Mouse (Mus musculus): Measurements from ENCODE around the gene Gdpd4. TPM values are rescaled to one million over a fixed set of nuclear protein-coding genes. Genes with fewer than 3 reads are reported as not detected.

Gene Gdpd4
- not detected in 2 replicates for total RNA-seq (2012; rRNA removed)
- total RNA-seq (2014; rRNA removed) = not detected in 2 replicates
- not detected in 2 replicates for polyA plus RNA-seq (2012; ENCODE audit: insufficient read length, low read depth)

DNA sequence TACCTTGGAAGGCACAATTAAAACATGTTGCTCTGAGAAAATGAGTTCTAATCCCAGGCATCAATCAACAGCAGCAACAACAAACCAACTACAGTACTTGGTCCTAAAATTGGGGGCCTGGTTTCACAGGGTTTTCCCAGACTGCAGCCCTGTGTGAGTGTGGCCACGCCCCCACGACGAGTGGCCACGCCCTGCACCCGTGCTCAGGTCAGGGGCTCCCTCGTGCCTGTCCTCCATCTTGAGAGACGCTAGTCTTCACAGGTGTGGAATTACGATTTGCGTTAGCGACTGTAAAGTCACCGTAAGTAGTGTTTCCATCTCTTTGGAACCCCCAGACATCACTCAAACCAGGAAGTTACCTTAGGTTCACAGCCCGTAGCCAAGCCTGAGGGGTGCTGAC, at the start of gene Gdpd4:
Gene Gdpd4, plus strand, starts transcription at position 214 of the 400 bp plus-strand sequence.
- Histone ChIP-seq H3K79me2 (replicated peaks; ENCODE audit: control insufficient read depth, extremely low read depth, insufficient read depth, poor library complexity, severe bottlenecking) (no peaks in the 10 kb centered on the region), H3K4me1 (ENCODE audit: control insufficient read depth in 1 of 2, insufficient read depth in 2 of 2) (no peaks in the 10 kb centered on the region), H3K4me2 (ENCODE audit: insufficient read depth, low read depth, poor library complexity, severe bottlenecking) (no peak within 1 kb of the TSS), H3K36me3 (replicated peaks in 1 of 2; ENCODE audit: control insufficient read depth in 1 of 2, insufficient read depth in 1 of 2, low read length in 1 of 2) (no peaks in the 10 kb centered on the region), H3K27me3 (replicated peaks) (no peaks in the 10 kb centered on the region), H3K9me3 (replicated peaks; ENCODE audit: low read length) (no peaks in the 10 kb centered on the region), H3K4me3 (replicated peaks in 1 of 3; ENCODE audit: low read depth in 2 of 3, low read length in 2 of 3, poor library complexity in 1 of 3) (no peak within 1 kb of the TSS), H3K27ac (ENCODE audit: insufficient read depth, low read depth) (no peak within 1 kb of the TSS), H3K9ac (ENCODE audit: insufficient read depth, low read depth) (no peak within 1 kb of the TSS)
- no peak for DNase-seq (ENCODE audit: extremely low read depth)
- dilution Hi-C loops (cut with MboI; ENCODE audit: extremely low pct_ligation_motif_present, extremely low pct_unique_long_range_greater_than_20kb, low sequenced_read_pairs) = no loop called here
- TF ChIP-seq ETS1 (conservative IDR thresholded peaks at IDR 0.05; ENCODE audit: low read depth, low read length) (no peak), BHLHE40 (IDR thresholded peaks at IDR 0.05; ENCODE audit: low read depth, low read length) (peak; percentile 19; the same call in 1 of the 2 replicates)
- in situ Hi-C loops (cut with MboI; ENCODE audit: low pct_ligation_motif_present, low pct_unique_long_range_greater_than_20kb, low sequenced_read_pairs) = no loop called here

DNA sequence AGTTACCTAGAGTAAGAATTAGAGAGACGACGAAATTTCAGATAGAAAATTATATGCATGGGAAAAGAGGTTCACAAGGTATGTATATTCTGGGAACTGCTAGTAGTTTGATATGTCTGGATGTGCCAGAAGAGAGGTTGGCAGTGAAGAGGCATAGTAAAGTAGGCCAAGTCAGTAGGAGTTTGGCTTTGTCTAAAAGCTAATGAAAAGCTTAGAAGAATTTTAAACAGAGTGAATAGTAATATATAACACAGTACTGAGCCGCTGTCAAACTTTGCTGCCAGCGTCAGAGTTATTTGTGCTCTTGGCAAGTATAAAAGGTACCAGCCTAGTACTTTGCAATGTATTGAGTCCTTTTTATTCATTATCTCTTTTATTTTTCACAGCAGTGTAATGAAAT, 47.4 kb upstream of the Gdpd4 start:
- no peak for DNase-seq (ENCODE audit: extremely low read depth)
- Histone ChIP-seq H3K27ac (ENCODE audit: insufficient read depth, low read depth) (no peak overlapping the region), H3K9me3 (replicated peaks; ENCODE audit: low read length) (no peaks in the 10 kb centered on the region), H3K27me3 (replicated peaks) (no peaks in the 10 kb centered on the region), H3K79me2 (replicated peaks; ENCODE audit: control insufficient read depth, extremely low read depth, insufficient read depth, poor library complexity, severe bottlenecking) (no peaks in the 10 kb centered on the region), H3K9ac (ENCODE audit: insufficient read depth, low read depth) (no peak overlapping the region), H3K4me3 (replicated peaks in 1 of 3; ENCODE audit: low read depth in 2 of 3, low read length in 2 of 3, poor library complexity in 1 of 3) (no peak overlapping the region), H3K4me1 (ENCODE audit: control insufficient read depth in 1 of 2, insufficient read depth in 2 of 2) (no peaks in the 10 kb centered on the region), H3K36me3 (replicated peaks in 1 of 2; ENCODE audit: control insufficient read depth in 1 of 2, insufficient read depth in 1 of 2, low read length in 1 of 2) (no peaks in the 10 kb centered on the region), H3K4me2 (ENCODE audit: insufficient read depth, low read depth, poor library complexity, severe bottlenecking) (no peak overlapping the region)
- in situ Hi-C loops (cut with MboI; ENCODE audit: low pct_ligation_motif_present, low pct_unique_long_range_greater_than_20kb, low sequenced_read_pairs) = no loop called here
- TF ChIP-seq UBTF (IDR thresholded peaks at IDR 0.05; ENCODE audit: low read depth, low read length) = no peak
- TF ChIP-seq IRF4 (IDR thresholded peaks at IDR 0.05; ENCODE audit: low read depth, low read length) = no peak
- TF ChIP-seq ELF1 (IDR thresholded peaks at IDR 0.05; ENCODE audit: low read depth, low read length) = no peak
- TF ChIP-seq HCFC1 (IDR thresholded peaks at IDR 0.05; ENCODE audit: low read depth, low read length) = no peak
- TF ChIP-seq MAX (IDR thresholded peaks at IDR 0.05; ENCODE audit: low read length) = no peak
- no peak for TF ChIP-seq CTCF (conservative IDR thresholded peaks at IDR 0.05 in 1 of 2, IDR thresholded peaks at IDR 0.05 in 1 of 2; ENCODE audit: low read depth in 2 of 2, low read length in 2 of 2)
- no peak for TF ChIP-seq CHD1 (IDR thresholded peaks at IDR 0.05; ENCODE audit: low read depth, low read length)
- no peak for TF ChIP-seq POLR2AphosphoS2 (IDR thresholded peaks at IDR 0.05; ENCODE audit: low read depth, low read length)
- no peak for TF ChIP-seq ZNF384 (IDR thresholded peaks at IDR 0.05; ENCODE audit: low read depth, low read length)
- no peak for TF ChIP-seq ZC3H11A (IDR thresholded peaks at IDR 0.05; ENCODE audit: low read depth, low read length)
- dilution Hi-C loops (cut with MboI; ENCODE audit: extremely low pct_ligation_motif_present, extremely low pct_unique_long_range_greater_than_20kb, low sequenced_read_pairs) = no loop called here

DNA sequence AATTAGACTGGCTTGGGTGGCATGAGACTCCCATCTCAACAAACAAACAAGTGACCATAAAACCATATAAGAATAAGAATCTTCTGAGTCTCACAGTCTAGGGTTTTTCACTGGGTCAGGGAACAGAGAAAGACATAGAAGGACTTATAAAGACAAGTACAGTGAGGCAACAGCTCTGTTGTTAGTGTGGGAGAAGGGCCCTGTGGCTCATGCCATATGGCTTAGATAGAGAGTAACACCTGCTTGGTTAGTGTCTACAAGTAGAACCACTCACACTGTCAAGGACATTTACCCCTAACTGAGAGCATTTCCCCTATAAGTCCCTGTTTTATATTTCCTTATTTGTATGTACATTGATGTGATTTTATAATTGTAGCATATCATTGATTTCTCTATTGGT, 46.4 kb upstream of the Gdpd4 start:
- in situ Hi-C loops (cut with MboI; ENCODE audit: low pct_ligation_motif_present, low pct_unique_long_range_greater_than_20kb, low sequenced_read_pairs) (no loop called here), dilution Hi-C loops (cut with MboI; ENCODE audit: extremely low pct_ligation_motif_present, extremely low pct_unique_long_range_greater_than_20kb, low sequenced_read_pairs) (no loop called here)
- Histone ChIP-seq H3K36me3 (replicated peaks in 1 of 2; ENCODE audit: control insufficient read depth in 1 of 2, insufficient read depth in 1 of 2, low read length in 1 of 2) (no peaks in the 10 kb centered on the region), H3K4me3 (replicated peaks in 1 of 3; ENCODE audit: low read depth in 2 of 3, low read length in 2 of 3, poor library complexity in 1 of 3) (no peak overlapping the region), H3K27me3 (replicated peaks) (no peaks in the 10 kb centered on the region), H3K79me2 (replicated peaks; ENCODE audit: control insufficient read depth, extremely low read depth, insufficient read depth, poor library complexity, severe bottlenecking) (no peaks in the 10 kb centered on the region), H3K9me3 (replicated peaks; ENCODE audit: low read length) (no peaks in the 10 kb centered on the region), H3K4me2 (ENCODE audit: insufficient read depth, low read depth, poor library complexity, severe bottlenecking) (no peak overlapping the region), H3K27ac (ENCODE audit: insufficient read depth, low read depth) (no peak overlapping the region), H3K9ac (ENCODE audit: insufficient read depth, low read depth) (no peak overlapping the region), H3K4me1 (ENCODE audit: control insufficient read depth in 1 of 2, insufficient read depth in 2 of 2) (no peaks in the 10 kb centered on the region)
- DNase-seq (ENCODE audit: extremely low read depth) = no peak
- TF ChIP-seq HCFC1 (IDR thresholded peaks at IDR 0.05; ENCODE audit: low read depth, low read length) = no peak
- no peak for TF ChIP-seq JUND (conservative IDR thresholded peaks at IDR 0.05; ENCODE audit: low read depth, low read length)
- no peak for TF ChIP-seq TBP (conservative IDR thresholded peaks at IDR 0.05; ENCODE audit: low read depth, low read length)
- no peak for TF ChIP-seq NELFE (IDR thresholded peaks at IDR 0.05; ENCODE audit: low read depth, low read length)
- TF ChIP-seq RCOR1 (conservative IDR thresholded peaks at IDR 0.05; ENCODE audit: low read depth, low read length) = no peak
- no peak for TF ChIP-seq MYC (IDR thresholded peaks at IDR 0.05; ENCODE audit: low read depth, low read length)
- no peak for TF ChIP-seq ZMIZ1 (IDR thresholded peaks at IDR 0.05; ENCODE audit: low read depth, low read length)
- no peak for TF ChIP-seq SIN3A (IDR thresholded peaks at IDR 0.05; ENCODE audit: low read length)
- TF ChIP-seq MAZ (IDR thresholded peaks at IDR 0.05; ENCODE audit: low read depth, low read length) = no peak
- TF ChIP-seq GABPA (IDR thresholded peaks at IDR 0.05; ENCODE audit: insufficient replicate concordance, low read depth, low read length) = no peak

Data from CH12.LX (cell line).